Mouse (Mus musculus): ENCODE measurements at regions not wholly inside any gene's neighbourhood (a gene's known extent, or its start where the extent isn't known, plus 50 kb on each side); places are given as distances from the start of the nearest gene placed in this dataset.

DNA sequence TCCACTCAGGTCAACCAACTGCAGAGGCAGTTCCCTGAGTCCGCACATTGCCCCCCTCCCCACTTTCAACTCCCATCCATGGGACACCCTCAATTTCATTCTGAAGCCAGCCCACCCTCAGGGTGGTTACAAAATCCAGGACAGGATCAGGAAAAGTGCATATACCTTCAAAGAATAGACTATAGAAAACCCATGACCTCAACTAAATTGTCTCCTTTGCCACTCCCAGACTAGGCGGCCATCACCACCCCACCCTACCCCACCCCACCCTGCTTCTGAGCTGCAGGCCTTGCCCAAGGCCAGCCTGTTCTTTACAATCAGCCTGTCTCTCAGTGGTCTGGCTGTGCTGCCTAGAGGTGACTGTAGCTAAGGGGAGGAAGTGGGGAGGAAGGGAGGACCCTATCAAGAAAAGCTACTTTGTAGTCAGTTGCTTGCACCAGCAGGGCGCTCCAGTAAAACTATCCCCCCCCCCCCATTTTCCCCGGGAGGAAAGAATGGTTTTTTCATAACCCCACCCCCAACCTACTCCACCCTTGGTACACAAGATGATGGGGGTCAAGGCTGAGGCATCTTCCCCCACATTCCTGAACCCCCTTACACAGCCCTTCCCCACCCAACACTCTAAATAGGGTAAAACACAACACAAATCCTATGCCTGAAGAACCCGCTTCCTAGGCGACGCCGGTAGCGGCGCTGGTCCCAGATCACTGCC is 490.9 kb downstream of the Prss52 start:
- DNase-seq, result no peak

DNA sequence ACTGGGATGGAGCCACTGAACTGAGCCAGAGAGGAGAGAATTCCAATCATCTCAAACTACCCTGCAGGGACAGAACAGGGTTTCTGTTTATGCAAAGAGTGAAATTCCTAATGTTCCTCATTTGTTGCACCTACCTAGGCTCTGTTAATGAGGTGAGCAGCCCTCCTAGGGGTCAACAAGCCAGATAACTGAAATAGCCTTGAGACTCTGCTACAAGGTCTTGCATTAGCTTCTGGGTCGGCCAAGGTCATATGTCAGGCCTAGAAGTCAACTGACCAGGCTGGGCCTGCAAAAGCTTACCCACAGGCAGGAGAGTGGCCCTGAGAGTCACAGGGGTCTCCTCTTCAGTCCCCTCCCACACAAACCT is 491.4 kb downstream of the Prss52 start:
- no peak for DNase-seq

DNA sequence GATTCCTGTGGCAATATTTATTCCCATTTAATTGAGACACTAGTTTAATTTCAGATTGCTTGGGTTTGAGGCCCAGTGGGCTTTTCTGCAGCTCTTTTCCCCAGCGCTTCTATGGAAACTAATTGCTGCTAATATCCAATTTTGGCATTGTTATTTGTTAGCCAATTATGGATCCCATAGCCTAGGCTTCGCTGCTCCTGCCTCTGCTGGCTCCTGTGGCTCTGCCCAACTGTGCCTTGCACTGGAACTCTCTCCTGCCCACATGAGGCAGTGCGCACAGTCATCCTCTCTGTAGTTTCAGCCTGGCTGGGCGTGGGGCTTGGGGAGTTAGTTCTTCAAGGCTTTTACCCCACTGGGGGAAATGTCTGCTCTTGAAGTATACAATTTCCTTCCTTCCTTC is 491.8 kb downstream of the Prss52 start:
- DNase-seq, result no peak

DNA sequence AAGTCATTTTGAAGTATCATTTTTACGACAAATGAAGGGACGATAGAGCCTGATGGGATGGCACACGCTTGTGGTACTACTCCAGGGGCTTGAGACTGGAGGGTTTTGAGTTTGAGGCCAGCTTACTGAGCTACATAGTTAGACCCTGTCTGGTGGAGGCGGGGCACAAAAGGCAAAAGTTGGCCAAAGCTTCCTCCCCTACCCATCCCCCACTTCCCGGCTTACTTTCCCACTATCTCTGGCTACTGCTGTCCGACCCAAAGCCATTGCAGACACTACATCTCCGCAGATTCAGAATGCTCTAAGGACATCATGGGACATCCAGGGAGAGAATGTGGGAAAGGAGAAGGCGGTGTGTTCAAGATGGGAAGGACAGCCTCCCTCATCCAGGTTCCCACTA is 493.1 kb downstream of the Prss52 start:
- DNase-seq, result no peak

Small RNAs in the stretch of these regions (microRNA-seq; reads per million reads assigned to microRNA genes)
- gene Mir124a-1, result 0 reads per million in 2 experiments
- gene Mir3078, result 0 reads per million in 2 experiments
